Mouse (Mus musculus): Measurements from ENCODE around the gene Samd15.

DNA sequence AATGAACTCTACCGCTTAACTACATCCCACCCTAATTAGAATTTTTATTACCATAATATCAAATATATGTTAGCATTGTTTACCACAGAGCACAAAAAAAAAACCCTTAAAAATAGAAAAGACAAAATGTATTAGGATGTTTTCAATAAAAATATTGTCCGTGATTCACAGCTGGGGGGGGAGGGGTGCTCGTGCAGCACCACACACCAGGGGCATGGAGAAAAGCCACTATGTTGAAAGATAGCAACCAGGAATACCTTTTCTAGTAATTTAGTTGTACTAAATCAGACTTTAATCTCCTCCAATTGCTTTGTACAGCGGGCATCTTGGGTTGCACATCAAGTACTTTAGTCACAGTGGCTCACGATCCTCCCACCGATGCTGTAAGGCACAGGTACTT is 731 bp upstream of the Samd15 start:
- TF ChIP-seq GATA1 (IDR thresholded peaks at IDR 0.05; ENCODE audit: borderline replicate concordance, low read length) (no peak), FLI1 (IDR thresholded peaks at IDR 0.05; ENCODE audit: low read length) (no peak)
